Mouse (Mus musculus): Measurements from ENCODE around the gene Espn. TPM values are rescaled to one million over a fixed set of nuclear protein-coding genes. Genes with fewer than 3 reads are reported as not detected.

The Espn gene
- polyA plus RNA-seq, 1 experiment from 2014 or later: 0.40 TPM

DNA sequence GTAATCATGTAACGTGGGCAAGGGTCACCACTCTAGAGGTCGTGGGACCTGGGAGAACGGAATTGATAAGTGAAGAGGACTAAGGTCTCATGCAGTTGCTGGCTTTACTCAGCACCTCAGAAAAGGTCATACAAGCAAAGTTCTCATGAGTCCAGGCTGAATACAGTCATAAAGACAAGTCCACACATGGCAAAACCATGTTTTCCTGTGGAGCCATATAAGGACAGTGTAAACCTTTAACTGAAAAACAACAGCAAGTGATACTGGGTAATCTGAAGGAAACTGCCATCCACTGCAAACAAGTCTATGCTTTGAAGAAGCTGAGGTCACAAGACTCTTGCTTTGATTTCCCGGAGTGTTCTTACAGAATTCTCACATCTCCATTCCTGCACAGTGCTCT is 37.5 kb upstream of the Espn start:
- no peaks in the 10 kb centered on the region for H3K27me3 ChIP-seq (ENCODE audit: control insufficient read depth, insufficient read depth, low read length)
- 87% methylated on average over 4 of the region's 4 CpGs for WGBS
- H3K4me2 ChIP-seq (replicated peaks): no peak overlapping the region
- H3K27ac ChIP-seq: no peak overlapping the region
- no peak overlapping the region for H3K4me3 ChIP-seq (replicated peaks; ENCODE audit: low read length)
- H3K9ac ChIP-seq: no peak overlapping the region
- no peak for DNase-seq (ENCODE audit: low spot score)
- H3K9me3 ChIP-seq (ENCODE audit: control insufficient read depth, low read length): no peaks in the 10 kb centered on the region
- H3K36me3 ChIP-seq (replicated peaks; ENCODE audit: control insufficient read depth, insufficient read depth): no peaks in the 10 kb centered on the region; the same call in 1 of the 2 replicates
- H3K4me1 ChIP-seq (replicated peaks; ENCODE audit: control insufficient read depth, insufficient read depth, low read length): peaks cover 20% of the 10 kb centered on the region
- ATAC-seq (ENCODE audit: low FRiP score): no peak

DNA sequence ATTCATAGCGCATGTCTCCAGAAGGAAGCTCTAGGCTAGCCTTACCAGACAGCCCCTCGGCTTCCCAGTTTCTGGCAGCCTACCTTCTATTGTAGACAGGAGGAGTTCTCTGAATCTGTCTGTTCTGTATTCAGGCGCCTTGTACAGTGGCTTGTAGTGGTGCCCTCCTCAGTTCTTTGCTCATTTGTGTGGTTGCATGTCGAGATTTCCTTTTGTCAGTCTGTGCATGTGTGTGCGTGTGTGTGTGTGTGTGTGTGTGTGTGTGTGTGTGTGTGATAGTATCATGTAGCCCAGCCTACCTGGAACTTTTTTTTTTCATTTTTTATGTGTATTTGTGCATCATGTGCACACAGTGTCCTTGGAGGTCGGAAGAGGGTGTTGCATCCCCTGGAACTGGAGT is 36.9 kb upstream of the Espn start:
- Histone ChIP-seq H3K4me1 (replicated peaks; ENCODE audit: control insufficient read depth, insufficient read depth, low read length) (peaks cover 20% of the 10 kb centered on the region), H3K9me3 (ENCODE audit: control insufficient read depth, low read length) (no peaks in the 10 kb centered on the region), H3K4me3 (replicated peaks; ENCODE audit: low read length) (no peak overlapping the region), H3K4me2 (replicated peaks) (no peak overlapping the region), H3K9ac (no peak overlapping the region), H3K36me3 (replicated peaks; ENCODE audit: control insufficient read depth, insufficient read depth) (no peaks in the 10 kb centered on the region; the same call in 1 of the 2 replicates), H3K27ac (no peak overlapping the region), H3K27me3 (ENCODE audit: control insufficient read depth, insufficient read depth, low read length) (no peaks in the 10 kb centered on the region)
- DNase-seq (ENCODE audit: low spot score) (no peak), ATAC-seq (ENCODE audit: low FRiP score) (no peak)
- WGBS: 91% methylated on average over 6 of the region's 6 CpGs

DNA sequence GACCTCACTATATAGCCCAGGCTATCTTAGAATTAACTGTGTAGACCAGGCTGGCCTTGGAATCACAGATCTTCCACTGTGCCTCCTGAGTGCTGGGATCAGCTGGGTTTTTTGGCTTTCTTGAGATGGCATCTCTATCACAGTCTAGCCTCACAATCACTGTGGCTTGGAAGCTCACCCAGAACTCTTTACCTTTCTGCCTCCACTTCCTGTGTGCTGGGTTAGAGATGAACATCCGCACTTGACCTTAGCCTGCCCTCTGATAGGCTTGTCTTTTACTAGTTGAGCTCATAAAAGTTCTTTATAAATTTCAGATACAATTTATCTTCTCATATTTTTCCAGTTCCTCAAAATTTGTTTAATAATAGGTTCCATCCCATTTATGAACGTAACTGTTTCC is 36.5 kb upstream of the Espn start:
- Histone ChIP-seq H3K9me3 (ENCODE audit: control insufficient read depth, low read length) (no peaks in the 10 kb centered on the region), H3K9ac (no peak overlapping the region), H3K27ac (no peak overlapping the region), H3K4me3 (replicated peaks; ENCODE audit: low read length) (no peak overlapping the region), H3K4me2 (replicated peaks) (no peak overlapping the region), H3K4me1 (replicated peaks; ENCODE audit: control insufficient read depth, insufficient read depth, low read length) (peaks cover 20% of the 10 kb centered on the region), H3K27me3 (ENCODE audit: control insufficient read depth, insufficient read depth, low read length) (no peaks in the 10 kb centered on the region), H3K36me3 (replicated peaks; ENCODE audit: control insufficient read depth, insufficient read depth) (no peaks in the 10 kb centered on the region; the same call in 1 of the 2 replicates)
- WGBS: 95% methylated on average over 2 of the region's 2 CpGs
- no peak for ATAC-seq (ENCODE audit: low FRiP score)
- no peak for DNase-seq (ENCODE audit: low spot score)

DNA sequence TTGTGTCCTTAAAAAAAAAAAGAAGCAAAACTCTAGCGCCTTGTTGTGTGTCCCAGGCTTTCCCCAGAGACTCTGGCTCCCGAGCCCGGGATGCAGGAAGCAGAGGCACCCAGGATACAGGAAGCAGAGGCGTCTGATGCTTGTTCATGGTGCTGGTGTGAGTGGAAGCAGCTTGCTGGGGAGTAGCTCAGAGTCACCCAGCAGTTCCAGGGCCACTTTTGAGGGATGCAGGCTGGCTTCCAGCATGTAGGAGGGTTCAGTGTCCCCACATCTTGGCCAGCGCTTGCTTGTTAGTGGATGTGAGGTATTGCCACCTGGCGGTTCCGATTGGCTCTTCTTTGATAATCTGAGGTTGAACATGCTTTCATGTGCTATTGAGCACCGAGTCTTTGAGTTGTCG is 35.0 kb upstream of the Espn start:
- H3K27ac ChIP-seq: no peak overlapping the region
- no peak overlapping the region for H3K4me3 ChIP-seq (replicated peaks; ENCODE audit: low read length)
- ATAC-seq (ENCODE audit: low FRiP score) (no peak), DNase-seq (ENCODE audit: low spot score) (no peak)
- no peaks in the 10 kb centered on the region for H3K9me3 ChIP-seq (ENCODE audit: control insufficient read depth, low read length)
- H3K27me3 ChIP-seq (ENCODE audit: control insufficient read depth, insufficient read depth, low read length): no peaks in the 10 kb centered on the region
- no peak overlapping the region for H3K4me2 ChIP-seq (replicated peaks)
- 82% methylated on average over 9 of the region's 9 CpGs for WGBS
- peaks cover 14% of the 10 kb centered on the region for H3K4me1 ChIP-seq (replicated peaks; ENCODE audit: control insufficient read depth, insufficient read depth, low read length)
- H3K36me3 ChIP-seq (replicated peaks; ENCODE audit: control insufficient read depth, insufficient read depth): peaks cover 7% of the 10 kb centered on the region; the same call in 1 of the 2 replicates
- H3K9ac ChIP-seq: no peak overlapping the region

DNA sequence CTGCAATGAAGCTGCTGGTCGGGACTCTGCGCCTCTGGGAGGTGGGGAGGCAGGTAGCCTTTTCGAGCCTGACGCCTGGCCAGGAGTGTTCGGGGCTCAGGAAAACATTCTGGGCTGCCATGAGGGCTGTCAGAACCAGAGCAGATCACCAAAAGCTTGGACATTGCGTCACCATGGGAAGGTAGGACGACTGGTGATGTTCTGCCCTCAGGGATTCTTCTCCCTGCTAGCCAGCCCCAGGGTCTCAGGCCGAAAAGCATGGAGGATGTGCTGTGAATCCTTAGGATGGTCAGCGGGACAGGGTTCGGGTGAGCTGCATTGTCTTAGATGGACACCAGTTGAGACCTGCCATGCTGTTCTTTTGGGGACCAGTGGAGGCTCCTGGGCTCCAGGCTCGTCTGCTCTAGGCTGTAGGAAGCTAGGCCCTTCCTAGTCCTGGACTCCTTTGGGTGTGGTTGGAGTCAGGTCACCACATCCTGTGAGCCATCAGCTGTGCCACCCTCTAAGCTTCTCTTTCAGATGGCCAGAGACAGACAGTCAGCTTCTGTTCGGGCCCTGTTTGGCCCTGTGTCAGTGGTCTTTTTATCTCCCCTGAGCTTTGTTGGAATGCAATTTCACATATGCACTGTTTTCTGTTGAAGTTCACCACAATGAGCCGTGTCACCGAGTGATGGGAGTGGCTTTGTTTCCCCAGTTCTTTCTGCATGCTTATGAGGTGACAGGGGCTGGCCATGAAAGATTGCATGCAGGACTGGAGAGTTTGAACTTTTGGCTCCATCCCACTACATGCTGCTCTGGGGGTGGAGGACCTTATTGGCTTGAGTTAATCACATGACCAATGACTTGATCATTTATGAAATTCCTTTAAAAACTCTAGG is 34.3 kb upstream of the Espn start:
- Histone ChIP-seq H3K4me2 (replicated peaks) (peak overlapping the region; percentile 41), H3K4me1 (replicated peaks; ENCODE audit: control insufficient read depth, insufficient read depth, low read length) (peaks cover 14% of the 10 kb centered on the region), H3K9me3 (ENCODE audit: control insufficient read depth, low read length) (no peaks in the 10 kb centered on the region), H3K36me3 (replicated peaks; ENCODE audit: control insufficient read depth, insufficient read depth) (peaks cover 7% of the 10 kb centered on the region; the same call in 1 of the 2 replicates), H3K4me3 (replicated peaks; ENCODE audit: low read length) (peak overlapping the region; percentile 3; the same call in 1 of the 2 replicates), H3K27ac (peak overlapping the region; percentile 76), H3K27me3 (ENCODE audit: control insufficient read depth, insufficient read depth, low read length) (no peaks in the 10 kb centered on the region), H3K9ac (peak overlapping the region; percentile 43)
- ATAC-seq (ENCODE audit: low FRiP score) (no peak), DNase-seq (ENCODE audit: low spot score) (no peak)
- WGBS: 35% methylated on average over 14 of the region's 14 CpGs

DNA sequence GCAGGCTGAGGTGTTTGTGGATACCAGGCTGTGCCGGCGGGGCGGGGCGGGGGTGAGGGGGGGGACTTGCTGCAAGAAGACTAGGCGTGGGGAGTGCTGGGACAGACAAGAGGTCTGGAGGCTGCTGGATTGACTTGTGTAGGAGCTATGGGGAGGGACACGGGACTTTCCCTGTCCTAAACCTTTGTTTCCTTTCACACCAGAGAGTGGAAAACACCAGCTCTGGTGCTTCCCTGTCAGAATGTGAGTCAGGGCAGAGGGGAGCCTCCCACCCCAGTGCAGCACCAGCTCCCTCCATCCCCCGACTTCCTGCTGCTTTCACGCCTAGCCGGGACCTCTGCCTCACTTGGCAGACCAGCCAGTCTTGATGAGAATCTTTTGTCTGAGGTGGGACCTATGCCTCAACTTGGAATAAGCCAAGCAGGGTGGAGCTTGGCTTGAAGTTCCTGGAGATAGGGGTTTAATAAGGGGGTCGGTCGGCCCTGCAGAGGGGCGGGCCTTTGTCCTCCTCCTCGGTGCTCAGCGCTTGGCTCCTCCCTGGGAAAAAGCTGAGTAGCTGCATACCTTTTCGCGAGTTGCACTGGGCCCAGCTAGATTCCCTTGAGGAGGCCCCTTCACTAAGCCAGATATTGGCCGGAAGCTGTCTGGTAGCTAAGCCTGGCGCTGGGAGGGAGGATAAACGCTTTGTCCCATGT is 33.5 kb upstream of the Espn start:
- Histone ChIP-seq H3K27me3 (ENCODE audit: control insufficient read depth, insufficient read depth, low read length) (no peaks in the 10 kb centered on the region), H3K4me3 (replicated peaks; ENCODE audit: low read length) (peak overlapping the region; percentile 3; the same call in 1 of the 2 replicates), H3K36me3 (replicated peaks; ENCODE audit: control insufficient read depth, insufficient read depth) (peaks cover 7% of the 10 kb centered on the region; the same call in 1 of the 2 replicates), H3K9ac (peak overlapping the region; percentile 43), H3K9me3 (ENCODE audit: control insufficient read depth, low read length) (no peaks in the 10 kb centered on the region), H3K27ac (peak overlapping the region; percentile 76), H3K4me1 (replicated peaks; ENCODE audit: control insufficient read depth, insufficient read depth, low read length) (peaks cover 14% of the 10 kb centered on the region), H3K4me2 (replicated peaks) (peak overlapping the region; percentile 41)
- WGBS: 5% methylated on average over 19 of the region's 19 CpGs
- peak; percentile 69 for ATAC-seq (ENCODE audit: low FRiP score)
- peak; percentile 61 for DNase-seq (ENCODE audit: low spot score)

DNA sequence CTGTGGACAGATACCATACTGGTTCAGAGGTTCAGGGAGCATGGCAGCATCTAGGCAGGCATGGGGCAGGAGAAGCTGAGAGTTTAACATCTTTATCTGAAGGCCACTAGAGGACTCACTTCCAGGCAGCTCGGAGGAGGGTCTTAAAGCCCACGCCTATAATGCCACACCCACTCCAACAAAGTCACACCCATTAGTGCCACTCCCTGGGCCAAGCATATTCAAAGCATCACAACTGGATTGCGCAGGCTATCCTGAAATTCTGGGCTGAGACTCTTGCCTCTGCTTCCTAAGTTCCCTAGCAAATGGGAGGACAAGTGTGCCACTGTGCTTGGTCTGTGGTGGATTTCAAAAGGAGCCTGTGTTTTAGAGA is 33.0 kb upstream of the Espn start:
- peak; percentile 5; the same call in 1 of the 2 replicates for ATAC-seq (ENCODE audit: low FRiP score)
- Histone ChIP-seq H3K4me3 (replicated peaks; ENCODE audit: low read length) (no peak overlapping the region), H3K27ac (peak overlapping the region; percentile 76; the same call in 1 of the 2 replicates), H3K27me3 (ENCODE audit: control insufficient read depth, insufficient read depth, low read length) (no peaks in the 10 kb centered on the region), H3K4me1 (replicated peaks; ENCODE audit: control insufficient read depth, insufficient read depth, low read length) (peaks cover 17% of the 10 kb centered on the region), H3K9me3 (ENCODE audit: control insufficient read depth, low read length) (no peaks in the 10 kb centered on the region), H3K4me2 (replicated peaks) (peak overlapping the region; percentile 41; the same call in 1 of the 2 replicates), H3K9ac (peak overlapping the region; percentile 43; the same call in 1 of the 2 replicates), H3K36me3 (replicated peaks; ENCODE audit: control insufficient read depth, insufficient read depth) (peaks cover 7% of the 10 kb centered on the region; the same call in 1 of the 2 replicates)
- WGBS: 2% methylated on average over 3 of the region's 3 CpGs
- no peak for DNase-seq (ENCODE audit: low spot score)

DNA sequence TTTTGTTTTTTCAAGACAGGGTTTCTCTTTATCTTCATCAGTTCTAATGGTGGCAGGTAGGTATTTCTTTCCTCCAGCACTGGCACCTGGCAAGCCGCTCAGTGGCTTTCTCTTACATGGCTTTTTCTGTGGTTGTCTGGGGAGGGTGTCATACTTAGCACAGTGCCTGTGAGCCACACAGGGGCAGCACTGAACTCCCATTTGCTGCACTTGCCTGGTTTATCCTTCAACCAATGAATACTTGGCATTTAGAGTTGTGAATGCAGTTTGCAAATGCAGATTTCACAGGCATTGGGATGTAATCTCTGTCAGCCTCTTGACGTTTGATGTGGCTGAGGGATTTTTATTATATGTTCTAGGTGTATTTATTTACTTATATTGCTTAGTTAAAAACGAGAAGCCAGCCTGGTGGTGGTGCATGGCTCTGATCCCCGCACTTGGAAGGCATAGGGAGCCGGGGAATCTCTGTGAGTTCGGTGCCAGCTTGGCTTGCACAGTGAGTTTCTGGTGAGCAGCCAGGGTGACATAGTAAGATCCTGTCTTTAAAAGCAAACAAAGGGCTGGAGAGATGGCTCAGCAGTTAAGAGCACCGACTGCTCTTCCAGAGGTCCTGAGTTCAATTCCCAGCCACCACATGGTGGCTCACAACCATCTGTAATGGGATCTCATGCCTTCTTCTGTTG is 32.3 kb upstream of the Espn start:
- no peak overlapping the region for H3K4me2 ChIP-seq (replicated peaks)
- no peak overlapping the region for H3K27ac ChIP-seq
- H3K9me3 ChIP-seq (ENCODE audit: control insufficient read depth, low read length): no peaks in the 10 kb centered on the region
- WGBS: 61% methylated on average over 7 of the region's 7 CpGs
- no peak overlapping the region for H3K4me3 ChIP-seq (replicated peaks; ENCODE audit: low read length)
- H3K9ac ChIP-seq: no peak overlapping the region
- no peaks in the 10 kb centered on the region for H3K27me3 ChIP-seq (ENCODE audit: control insufficient read depth, insufficient read depth, low read length)
- no peak for ATAC-seq (ENCODE audit: low FRiP score)
- peaks cover 22% of the 10 kb centered on the region for H3K4me1 ChIP-seq (replicated peaks; ENCODE audit: control insufficient read depth, insufficient read depth, low read length)
- DNase-seq (ENCODE audit: low spot score): peak; percentile 35
- peaks cover 7% of the 10 kb centered on the region; the same call in 1 of the 2 replicates for H3K36me3 ChIP-seq (replicated peaks; ENCODE audit: control insufficient read depth, insufficient read depth)

DNA sequence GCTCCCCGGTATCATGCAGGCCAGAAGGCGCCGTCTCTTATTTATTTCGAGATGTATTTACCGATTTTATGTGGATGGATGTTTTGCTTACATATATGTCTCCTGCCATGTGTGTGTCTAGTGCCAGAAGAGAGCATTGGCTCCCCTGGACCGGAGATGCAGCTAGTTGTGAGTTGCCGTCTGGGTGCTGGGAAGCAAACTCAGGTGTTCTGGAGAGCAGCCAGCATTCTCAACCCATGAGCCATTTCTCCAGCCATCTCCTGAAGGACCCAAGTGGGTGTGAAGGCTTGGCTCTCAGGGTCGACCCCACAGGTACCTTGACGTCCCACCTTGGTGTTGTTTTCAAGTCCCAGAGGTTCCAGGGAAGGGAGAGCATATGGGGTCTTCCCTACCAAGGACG is 30.0 kb upstream of the Espn start:
- H3K4me1 ChIP-seq (replicated peaks; ENCODE audit: control insufficient read depth, insufficient read depth, low read length): peaks cover 33% of the 10 kb centered on the region
- no peaks in the 10 kb centered on the region for H3K9me3 ChIP-seq (ENCODE audit: control insufficient read depth, low read length)
- H3K4me2 ChIP-seq (replicated peaks): no peak overlapping the region
- no peak overlapping the region for H3K27ac ChIP-seq
- 90% methylated on average over 10 of the region's 10 CpGs for WGBS
- H3K27me3 ChIP-seq (ENCODE audit: control insufficient read depth, insufficient read depth, low read length): no peaks in the 10 kb centered on the region
- H3K4me3 ChIP-seq (replicated peaks; ENCODE audit: low read length): no peak overlapping the region
- ATAC-seq (ENCODE audit: low FRiP score) (no peak), DNase-seq (ENCODE audit: low spot score) (no peak)
- 0 out of 2 replicates have a peak, but pooled peaks cover 7% of the 10 kb centered on the region for H3K36me3 ChIP-seq (replicated peaks; ENCODE audit: control insufficient read depth, insufficient read depth)
- H3K9ac ChIP-seq: no peak overlapping the region
